Mouse (Mus musculus): ENCODE results near the gene Metap1. TPM values are rescaled to one million over a fixed set of nuclear protein-coding genes. Genes with fewer than 3 reads are reported as not detected.
A peak's percentile ranks its signal among the peaks of the same experiment; 100 is the strongest.

Metap1 gene
- polyA plus RNA-seq, 1 experiment from 2014 or later, result 17.4 TPM

DNA sequence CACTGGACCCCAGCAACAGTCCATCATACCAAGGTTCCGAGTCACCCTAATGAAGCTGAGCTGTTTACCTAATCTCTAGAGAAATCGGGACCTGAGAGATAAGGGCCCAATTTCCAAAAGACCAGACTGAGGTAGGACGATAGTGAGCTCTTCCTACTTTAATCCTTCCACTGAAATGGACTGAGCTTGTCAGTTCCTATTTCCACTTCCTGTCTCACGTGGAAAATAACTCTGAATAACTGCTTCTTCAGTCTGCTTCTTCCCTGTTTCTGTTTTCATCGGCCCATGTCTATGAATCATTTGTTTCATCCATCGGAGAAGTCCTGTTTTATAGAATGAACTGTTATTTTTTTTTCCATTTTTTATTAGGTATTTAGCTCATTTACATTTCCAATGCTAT, 29.9 kb upstream of the Metap1 start:
- no peak overlapping the region for H3K4me2 ChIP-seq (ENCODE audit: low read depth, low read length)
- WGBS (ENCODE audit: insufficient replicate concordance), result 57% methylated on average over 6 of the region's 6 CpGs
- DNase-seq (no peak), ATAC-seq (no peak)
- H3K27me3 ChIP-seq (ENCODE audit: insufficient read depth, low read length), result no peaks in the 10 kb centered on the region
- H3K27ac ChIP-seq (ENCODE audit: low read depth), result no peak overlapping the region
- no peaks in the 10 kb centered on the region for H3K4me1 ChIP-seq (ENCODE audit: insufficient read depth)
- no peaks in the 10 kb centered on the region for H3K9me3 ChIP-seq (ENCODE audit: low read length)
- TF ChIP-seq EP300 (IDR thresholded peaks at IDR 0.05; ENCODE audit: low read depth), result no peak
- no peak for TF ChIP-seq CTCF (IDR thresholded peaks at IDR 0.05; ENCODE audit: low read depth)
- no peaks in the 10 kb centered on the region for H3K36me3 ChIP-seq (replicated peaks; ENCODE audit: insufficient read depth, low read length)
- no peak overlapping the region for H3K4me3 ChIP-seq (ENCODE audit: low read depth, low read length)
- H3K9ac ChIP-seq (replicated peaks), result no peak overlapping the region

DNA sequence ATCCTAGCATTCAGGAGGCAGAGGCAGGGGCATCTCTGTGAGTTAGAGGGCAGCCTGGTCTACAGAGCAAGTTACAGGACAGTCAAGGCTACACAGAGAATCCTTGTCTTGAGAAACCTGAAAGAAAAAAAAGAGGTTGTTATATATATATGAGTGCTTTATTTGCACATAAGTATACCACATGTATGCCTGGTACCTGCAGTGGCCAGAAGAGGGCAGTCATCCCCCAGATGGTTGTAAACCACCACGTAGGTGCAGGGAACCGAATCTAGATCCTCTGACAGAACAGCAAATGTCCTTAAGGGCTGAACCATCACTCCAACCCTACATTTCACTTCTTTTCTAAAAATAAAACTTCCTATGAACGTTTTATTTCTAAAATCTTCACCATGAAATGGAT, 28.6 kb upstream of the Metap1 start:
- WGBS (ENCODE audit: insufficient replicate concordance), result 64% methylated on average over 3 of the region's 3 CpGs
- H3K4me2 ChIP-seq (ENCODE audit: low read depth, low read length), result no peak overlapping the region
- no peak overlapping the region for H3K4me3 ChIP-seq (ENCODE audit: low read depth, low read length)
- H3K27me3 ChIP-seq (ENCODE audit: insufficient read depth, low read length), result no peaks in the 10 kb centered on the region
- no peak overlapping the region for H3K9ac ChIP-seq (replicated peaks)
- H3K4me1 ChIP-seq (ENCODE audit: insufficient read depth), result 0 out of 2 replicates have a peak, but pooled peaks cover 2% of the 10 kb centered on the region
- peak; percentile 68 for TF ChIP-seq CTCF (IDR thresholded peaks at IDR 0.05; ENCODE audit: low read depth)
- no peak for TF ChIP-seq EP300 (IDR thresholded peaks at IDR 0.05; ENCODE audit: low read depth)
- peak; percentile 39 for DNase-seq
- H3K9me3 ChIP-seq (ENCODE audit: low read length), result no peaks in the 10 kb centered on the region
- ATAC-seq, result no peak
- H3K36me3 ChIP-seq (replicated peaks; ENCODE audit: insufficient read depth, low read length), result no peaks in the 10 kb centered on the region
- no peak overlapping the region for H3K27ac ChIP-seq (ENCODE audit: low read depth)

DNA sequence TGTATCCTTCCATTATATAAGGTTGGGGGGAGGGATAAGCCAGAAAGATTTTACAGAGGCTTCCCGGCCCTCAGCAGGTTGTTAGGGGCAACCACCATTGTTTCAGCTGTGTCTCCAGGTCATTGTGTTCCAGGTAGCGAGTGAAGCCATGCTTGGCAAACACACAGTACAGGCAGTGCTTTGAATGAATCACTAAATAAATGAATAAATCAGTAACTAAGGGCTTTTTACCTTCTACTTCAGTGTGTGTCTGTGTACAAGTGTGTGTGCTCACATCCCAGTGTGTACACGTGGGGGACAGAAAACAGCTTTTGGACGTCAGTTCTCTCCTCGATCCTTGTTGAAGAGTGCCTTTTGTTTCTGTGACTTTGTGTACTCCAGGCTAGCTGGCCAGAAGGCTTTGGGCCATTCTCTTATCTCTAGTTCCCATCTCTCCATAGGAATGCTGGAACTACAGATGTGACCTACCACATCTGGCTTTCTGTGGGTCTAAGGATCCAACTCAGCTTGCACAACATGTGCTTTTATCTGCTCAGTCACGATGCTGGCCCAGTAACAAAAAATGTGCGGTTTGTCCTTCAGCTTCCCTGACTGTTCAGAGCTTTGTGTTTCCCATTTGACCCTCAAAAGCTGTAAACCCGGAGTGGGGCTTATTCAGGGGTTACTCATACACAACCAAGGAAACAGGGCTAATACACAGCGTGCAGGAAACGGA, 26.5 kb upstream of the Metap1 start:
- no peak overlapping the region for H3K27ac ChIP-seq (ENCODE audit: low read depth)
- H3K4me3 ChIP-seq (ENCODE audit: low read depth, low read length), result no peak overlapping the region
- H3K4me2 ChIP-seq (ENCODE audit: low read depth, low read length), result no peak overlapping the region
- 59% methylated on average over 10 of the region's 10 CpGs for WGBS (ENCODE audit: insufficient replicate concordance)
- no peak for TF ChIP-seq CTCF (IDR thresholded peaks at IDR 0.05; ENCODE audit: low read depth)
- TF ChIP-seq EP300 (IDR thresholded peaks at IDR 0.05; ENCODE audit: low read depth), result no peak
- H3K36me3 ChIP-seq (replicated peaks; ENCODE audit: insufficient read depth, low read length), result no peaks in the 10 kb centered on the region
- no peak overlapping the region for H3K9ac ChIP-seq (replicated peaks)
- 0 out of 2 replicates have a peak, but pooled peaks cover 2% of the 10 kb centered on the region for H3K4me1 ChIP-seq (ENCODE audit: insufficient read depth)
- H3K27me3 ChIP-seq (ENCODE audit: insufficient read depth, low read length), result no peaks in the 10 kb centered on the region
- DNase-seq, result no peak
- no peaks in the 10 kb centered on the region for H3K9me3 ChIP-seq (ENCODE audit: low read length)
- ATAC-seq, result peak; percentile 88

DNA sequence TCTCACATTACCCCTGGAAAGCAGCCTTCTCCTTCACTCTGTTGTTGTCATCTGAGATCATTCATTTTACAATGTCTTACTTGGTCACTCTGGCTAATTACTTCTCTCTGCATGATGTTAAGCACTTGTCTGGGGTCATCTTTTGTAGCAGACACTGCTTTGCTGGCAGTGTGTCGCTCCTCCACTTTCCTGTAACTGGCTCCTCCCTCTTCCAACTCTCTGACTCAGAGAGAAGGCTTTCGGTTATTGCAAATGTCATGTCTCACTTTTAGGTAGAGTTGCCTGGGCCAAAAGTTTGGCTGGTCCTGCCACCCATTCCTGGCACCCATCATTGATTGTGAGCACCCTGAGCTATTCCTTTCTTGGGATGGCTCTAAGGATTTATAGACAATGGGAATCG, 25.4 kb upstream of the Metap1 start:
- no peak for DNase-seq
- H3K4me3 ChIP-seq (ENCODE audit: low read depth, low read length), result no peak overlapping the region
- no peak for ATAC-seq
- H3K4me2 ChIP-seq (ENCODE audit: low read depth, low read length), result no peak overlapping the region
- 80% methylated on average over 3 of the region's 3 CpGs for WGBS (ENCODE audit: insufficient replicate concordance)
- no peak for TF ChIP-seq CTCF (IDR thresholded peaks at IDR 0.05; ENCODE audit: low read depth)
- TF ChIP-seq EP300 (IDR thresholded peaks at IDR 0.05; ENCODE audit: low read depth), result no peak
- no peaks in the 10 kb centered on the region for H3K27me3 ChIP-seq (ENCODE audit: insufficient read depth, low read length)
- H3K36me3 ChIP-seq (replicated peaks; ENCODE audit: insufficient read depth, low read length), result no peaks in the 10 kb centered on the region
- no peak overlapping the region for H3K27ac ChIP-seq (ENCODE audit: low read depth)
- H3K9me3 ChIP-seq (ENCODE audit: low read length), result no peaks in the 10 kb centered on the region
- no peak overlapping the region for H3K9ac ChIP-seq (replicated peaks)
- 0 out of 2 replicates have a peak, but pooled peaks cover 2% of the 10 kb centered on the region for H3K4me1 ChIP-seq (ENCODE audit: insufficient read depth)

DNA sequence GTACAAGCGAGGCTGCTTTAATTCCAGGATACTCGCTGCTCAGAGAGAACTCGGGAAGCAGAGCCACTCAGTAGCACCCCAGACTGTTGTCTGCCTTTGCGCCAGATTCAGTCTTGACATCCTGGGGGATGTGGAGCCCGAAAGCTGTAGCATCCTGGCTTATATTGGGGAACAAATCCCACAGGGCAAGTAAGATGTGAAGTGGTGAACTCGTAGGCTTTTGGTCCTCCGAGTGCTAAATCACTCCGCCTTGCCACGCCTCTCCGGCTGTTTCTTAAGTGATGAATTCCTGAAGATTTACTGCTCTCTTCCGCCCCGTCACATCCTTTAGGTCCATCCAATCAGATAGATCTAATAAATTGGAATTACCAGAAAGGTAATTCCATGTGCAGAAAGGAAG, 23.9 kb upstream of the Metap1 start:
- 77% methylated on average over 12 of the region's 12 CpGs for WGBS (ENCODE audit: insufficient replicate concordance)
- DNase-seq, result no peak
- Histone ChIP-seq H3K4me3 (ENCODE audit: low read depth, low read length) (no peak overlapping the region), H3K4me2 (ENCODE audit: low read depth, low read length) (no peak overlapping the region), H3K9ac (replicated peaks) (no peak overlapping the region), H3K27ac (ENCODE audit: low read depth) (no peak overlapping the region), H3K9me3 (ENCODE audit: low read length) (no peaks in the 10 kb centered on the region), H3K4me1 (ENCODE audit: insufficient read depth) (0 out of 2 replicates have a peak, but pooled peaks cover 2% of the 10 kb centered on the region), H3K27me3 (ENCODE audit: insufficient read depth, low read length) (no peaks in the 10 kb centered on the region), H3K36me3 (replicated peaks; ENCODE audit: insufficient read depth, low read length) (no peaks in the 10 kb centered on the region)
- ATAC-seq, result no peak
- TF ChIP-seq EP300 (IDR thresholded peaks at IDR 0.05; ENCODE audit: low read depth) (no peak), CTCF (IDR thresholded peaks at IDR 0.05; ENCODE audit: low read depth) (no peak)

DNA sequence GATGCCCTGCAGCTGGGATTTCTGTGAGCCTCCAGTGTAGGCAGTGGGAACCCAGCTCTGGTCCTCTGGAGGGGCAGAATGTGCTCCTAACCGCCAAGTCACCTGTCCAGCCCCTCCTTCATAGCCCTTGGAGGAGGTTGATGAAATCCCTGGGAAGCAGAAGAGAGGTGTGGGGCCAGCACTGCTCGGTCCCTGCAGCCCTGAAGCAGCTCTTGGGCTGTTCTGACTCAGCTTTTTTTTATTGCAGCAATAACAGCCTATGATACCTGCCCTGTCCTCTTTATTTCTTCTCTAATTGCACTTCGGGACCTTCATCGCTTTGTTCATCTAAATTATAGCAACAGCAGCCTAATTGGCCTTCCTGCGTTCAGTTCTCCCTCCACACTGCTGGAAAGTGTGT, 21.2 kb upstream of the Metap1 start:
- no peak for ATAC-seq
- Histone ChIP-seq H3K36me3 (replicated peaks; ENCODE audit: insufficient read depth, low read length) (no peaks in the 10 kb centered on the region), H3K4me2 (ENCODE audit: low read depth, low read length) (no peak overlapping the region), H3K9ac (replicated peaks) (no peak overlapping the region), H3K9me3 (ENCODE audit: low read length) (no peaks in the 10 kb centered on the region), H3K4me3 (ENCODE audit: low read depth, low read length) (no peak overlapping the region), H3K27ac (ENCODE audit: low read depth) (no peak overlapping the region), H3K4me1 (ENCODE audit: insufficient read depth) (0 out of 2 replicates have a peak, but pooled peaks cover 2% of the 10 kb centered on the region), H3K27me3 (ENCODE audit: insufficient read depth, low read length) (no peaks in the 10 kb centered on the region)
- TF ChIP-seq EP300 (IDR thresholded peaks at IDR 0.05; ENCODE audit: low read depth) (no peak), CTCF (IDR thresholded peaks at IDR 0.05; ENCODE audit: low read depth) (no peak)
- DNase-seq, result no peak
- WGBS (ENCODE audit: insufficient replicate concordance), result 68% methylated on average over 5 of the region's 5 CpGs

All from liver, postnatal 0 days (tissue).